Mouse (Mus musculus) kidney, embryonic 15.5 days (tissue): ENCODE data around the gene Myo1f. TPM values are rescaled to one million over a fixed set of nuclear protein-coding genes. Genes with fewer than 3 reads are reported as not detected.

Experiments
- ATAC-seq: fragments of 200-750 bp; cut with Nextera tagmentation; replicated peaks from 2 replicates; pipeline ENCODE4 v1.8.0; 2017; ENCODE audit warnings: moderate TSS enrichment; ENCODE audit not compliant: low FRiP score
- H3K27ac ChIP-seq: fragments of 300-500 bp; sonication (generic); 2 replicates; pipeline ENCODE4 v1.5.1; 2015; ENCODE audit warnings: mild to moderate bottlenecking, inconsistent platforms
- H3K27me3 ChIP-seq: fragments of 300-500 bp; sonication (generic); 2 replicates; pipeline ENCODE4 v1.6.1; 2015; ENCODE audit warnings: inconsistent platforms
- H3K36me3 ChIP-seq: fragments of 300-500 bp; sonication (generic); 2 replicates; pipeline ENCODE4 v1.6.1; 2015; ENCODE audit warnings: inconsistent platforms
- H3K4me1 ChIP-seq: fragments of 300-500 bp; sonication (generic); 2 replicates; pipeline ENCODE4 v1.6.1; 2015; ENCODE audit warnings: inconsistent platforms
- H3K4me2 ChIP-seq: fragments of 300-500 bp; sonication (generic); 2 replicates; pipeline ENCODE4 v1.6.1; 2015; ENCODE audit warnings: moderate library complexity, mild to moderate bottlenecking, inconsistent platforms
- H3K4me3 ChIP-seq: fragments of 300-500 bp; sonication (generic); replicated peaks from 2 replicates; pipeline ENCODE4 v1.5.1; 2015; ENCODE audit warnings: mild to moderate bottlenecking, inconsistent platforms
- H3K9ac ChIP-seq: fragments of 300-500 bp; sonication (generic); 2 replicates; pipeline ENCODE4 v1.6.1; 2015; ENCODE audit warnings: mild to moderate bottlenecking, inconsistent platforms
- H3K9me3 ChIP-seq: fragments of 300-500 bp; sonication (generic); replicated peaks from 2 replicates; pipeline ENCODE4 v1.6.1; 2016; ENCODE audit warnings: inconsistent platforms
- WGBS: fragments of 180-500 bp; shearing (Covaris S2); methylation state at CpG from one replicate; pipeline ENCODE4 v1.1.7; 2015; ENCODE audit warnings: mixed read lengths; 5-methylcytosine and 5-hydroxymethylcytosine counted together
- polyA plus RNA-seq: library from polyadenylated mRNA; unstranded; fragments of >200 nt; fragmentation: Nextera tagmentation; extraction: Ambion mirVana; gene quantifications from 2 replicates; pipeline ENCODE4 v1.2.1, GENCODE M21; 2015

Myo1f gene
- polyA plus RNA-seq, 1 experiment from 2014 or later, result 3.5 TPM

GRCm38 (mm10) chr17:33539878-33540277 is 15.6 kb upstream of the Myo1f start:
- Histone ChIP-seq H3K4me1 (no peaks in the 10 kb centered on the region), H3K4me3 (no peak overlapping the region), H3K36me3 (peaks cover 75% of the 10 kb centered on the region), H3K9me3 (no peaks in the 10 kb centered on the region), H3K4me2 (no peak overlapping the region), H3K9ac (no peak overlapping the region), H3K27ac (no peak overlapping the region), H3K27me3 (no peaks in the 10 kb centered on the region)
- WGBS, result 91% methylated on average over 4 of the region's 4 CpGs
- ATAC-seq, result no peak

- Histone ChIP-seq H3K4me3 (no peak overlapping the region), H3K27me3 (no peaks in the 10 kb centered on the region), H3K9me3 (no peaks in the 10 kb centered on the region), H3K4me1 (no peaks in the 10 kb centered on the region), H3K36me3 (peaks cover 81% of the 10 kb centered on the region), H3K4me2 (no peak overlapping the region), H3K27ac (no peak overlapping the region), H3K9ac (no peak overlapping the region)
- ATAC-seq, result no peak
- WGBS, result 93% methylated on average over 6 of the region's 6 CpGs
These were observed 6.3 kb upstream of the Myo1f start for GRCm38 (mm10) chr17:33549212-33549611.

GRCm38 (mm10) chr17:33550388-33550787 is 5.1 kb upstream of the Myo1f start:
- no peak for ATAC-seq
- Histone ChIP-seq H3K36me3 (peaks cover 71% of the 10 kb centered on the region), H3K9ac (no peak overlapping the region), H3K4me2 (no peak overlapping the region), H3K27ac (no peak overlapping the region), H3K4me3 (no peak overlapping the region), H3K9me3 (no peaks in the 10 kb centered on the region), H3K27me3 (no peaks in the 10 kb centered on the region), H3K4me1 (no peaks in the 10 kb centered on the region)
- 88% methylated on average over 10 of the region's 10 CpGs for WGBS

GRCm38 (mm10) chr17:33552113-33552512 is 3.4 kb upstream of the Myo1f start:
- 92% methylated on average over 4 of the region's 4 CpGs for WGBS
- H3K4me3 ChIP-seq, result no peak overlapping the region
- ATAC-seq, result no peak
- no peak overlapping the region for H3K4me2 ChIP-seq
- no peaks in the 10 kb centered on the region for H3K9me3 ChIP-seq
- peaks cover 58% of the 10 kb centered on the region for H3K36me3 ChIP-seq
- no peaks in the 10 kb centered on the region for H3K27me3 ChIP-seq
- H3K9ac ChIP-seq, result no peak overlapping the region
- no peak overlapping the region for H3K27ac ChIP-seq
- H3K4me1 ChIP-seq, result no peaks in the 10 kb centered on the region

- H3K36me3 ChIP-seq, result peaks cover 50% of the 10 kb centered on the region
- ATAC-seq, result 0 out of 2 replicates have a peak, but pooled peaks have one; percentile 6
- H3K4me1 ChIP-seq, result no peaks in the 10 kb centered on the region
- 46% methylated on average over 4 of the region's 4 CpGs for WGBS
- no peak overlapping the region for H3K4me3 ChIP-seq
- H3K9ac ChIP-seq, result no peak overlapping the region
- H3K4me2 ChIP-seq, result no peak overlapping the region
- H3K9me3 ChIP-seq, result no peaks in the 10 kb centered on the region
- no peaks in the 10 kb centered on the region for H3K27me3 ChIP-seq
- no peak overlapping the region for H3K27ac ChIP-seq
These were observed 2.5 kb upstream of the Myo1f start for GRCm38 (mm10) chr17:33552964-33553363.

- Histone ChIP-seq H3K36me3 (peaks cover 38% of the 10 kb centered on the region), H3K9me3 (no peaks in the 10 kb centered on the region), H3K27ac (no peak overlapping the region), H3K4me3 (no peak overlapping the region), H3K27me3 (no peaks in the 10 kb centered on the region), H3K4me1 (no peaks in the 10 kb centered on the region), H3K9ac (no peak overlapping the region), H3K4me2 (no peak overlapping the region)
- WGBS, result 87% methylated on average over 1 of the region's 1 CpGs
- no peak for ATAC-seq
These were observed 971 bp upstream of the Myo1f start for GRCm38 (mm10) chr17:33554536-33554935.

GRCm38 (mm10) chr17:33557922-33558321 is 2.4 kb downstream of the Myo1f start:
- H3K4me3 ChIP-seq, result no peak overlapping the region
- no peaks in the 10 kb centered on the region for H3K9me3 ChIP-seq
- H3K4me1 ChIP-seq, result no peaks in the 10 kb centered on the region
- no peak overlapping the region for H3K9ac ChIP-seq
- no peak overlapping the region for H3K4me2 ChIP-seq
- H3K36me3 ChIP-seq, result peaks cover 11% of the 10 kb centered on the region
- no peak overlapping the region for H3K27ac ChIP-seq
- H3K27me3 ChIP-seq, result no peaks in the 10 kb centered on the region
- WGBS, result 74% methylated on average over 4 of the region's 4 CpGs
- ATAC-seq, result no peak

- 77% methylated on average over 2 of the region's 2 CpGs for WGBS
- no peaks in the 10 kb centered on the region for H3K9me3 ChIP-seq
- no peak for ATAC-seq
- no peak overlapping the region for H3K4me2 ChIP-seq
- no peaks in the 10 kb centered on the region for H3K27me3 ChIP-seq
- no peaks in the 10 kb centered on the region for H3K4me1 ChIP-seq
- no peak overlapping the region for H3K9ac ChIP-seq
- no peaks in the 10 kb centered on the region for H3K36me3 ChIP-seq
- H3K27ac ChIP-seq, result no peak overlapping the region
- H3K4me3 ChIP-seq, result no peak overlapping the region
These were observed 8.1 kb downstream of the Myo1f start for GRCm38 (mm10) chr17:33563527-33564076.

- Histone ChIP-seq H3K27me3 (no peaks in the 10 kb centered on the region), H3K4me3 (no peak overlapping the region), H3K4me2 (no peak overlapping the region), H3K36me3 (no peaks in the 10 kb centered on the region), H3K9me3 (no peaks in the 10 kb centered on the region), H3K4me1 (no peaks in the 10 kb centered on the region), H3K9ac (no peak overlapping the region), H3K27ac (no peak overlapping the region)
- WGBS, result 35% methylated on average over 1 of the region's 1 CpGs
- no peak for ATAC-seq
These were observed 9.1 kb downstream of the Myo1f start for GRCm38 (mm10) chr17:33564599-33564998.

GRCm38 (mm10) chr17:33566182-33566581 is 10.7 kb downstream of the Myo1f start:
- Histone ChIP-seq H3K4me3 (no peak overlapping the region), H3K9ac (no peak overlapping the region), H3K27me3 (no peaks in the 10 kb centered on the region), H3K4me2 (no peak overlapping the region), H3K9me3 (no peaks in the 10 kb centered on the region), H3K27ac (no peak overlapping the region), H3K36me3 (no peaks in the 10 kb centered on the region), H3K4me1 (no peaks in the 10 kb centered on the region)
- 79% methylated on average over 2 of the region's 2 CpGs for WGBS
- ATAC-seq, result no peak

- no peaks in the 10 kb centered on the region for H3K27me3 ChIP-seq
- no peaks in the 10 kb centered on the region for H3K9me3 ChIP-seq
- H3K4me2 ChIP-seq, result no peak overlapping the region
- ATAC-seq, result no peak
- no peaks in the 10 kb centered on the region for H3K36me3 ChIP-seq
- WGBS, result 85% methylated on average over 4 of the region's 4 CpGs
- no peak overlapping the region for H3K4me3 ChIP-seq
- H3K27ac ChIP-seq, result no peak overlapping the region
- H3K4me1 ChIP-seq, result no peaks in the 10 kb centered on the region
- H3K9ac ChIP-seq, result no peak overlapping the region
These were observed 28.6 kb downstream of the Myo1f start for GRCm38 (mm10) chr17:33584061-33584460.

- ATAC-seq, result no peak
- Histone ChIP-seq H3K9ac (no peak overlapping the region), H3K4me2 (no peak overlapping the region), H3K27me3 (no peaks in the 10 kb centered on the region), H3K4me3 (no peak overlapping the region), H3K27ac (no peak overlapping the region), H3K9me3 (no peaks in the 10 kb centered on the region), H3K36me3 (no peaks in the 10 kb centered on the region), H3K4me1 (no peaks in the 10 kb centered on the region)
- 73% methylated on average over 17 of the region's 17 CpGs for WGBS
These were observed 30.5 kb downstream of the Myo1f start for GRCm38 (mm10) chr17:33586011-33586410.

- H3K27me3 ChIP-seq, result no peaks in the 10 kb centered on the region
- no peak for ATAC-seq
- H3K27ac ChIP-seq, result no peak overlapping the region
- H3K4me3 ChIP-seq, result no peak overlapping the region
- H3K9me3 ChIP-seq, result no peaks in the 10 kb centered on the region
- no peaks in the 10 kb centered on the region for H3K36me3 ChIP-seq
- H3K9ac ChIP-seq, result no peak overlapping the region
- H3K4me1 ChIP-seq, result no peaks in the 10 kb centered on the region
- no peak overlapping the region for H3K4me2 ChIP-seq
These were observed 41.8 kb downstream of the Myo1f start for GRCm38 (mm10) chr17:33597271-33597670.
